Mouse (Mus musculus) ES-Bruce4 (cell line): ENCODE results near the gene Afdn.

Source experiments
- CTCF ChIP-seq: IDR thresholded peaks from one replicate; pipeline ENCODE4 v1.8.1; 2011; ENCODE audit warnings: low read depth, low read length
- EP300 ChIP-seq: IDR thresholded peaks from 2 replicates; pipeline ENCODE4 v1.6.1; 2011; ENCODE audit warnings: low read depth, low read length; ENCODE audit not compliant: insufficient read depth
- POLR2A ChIP-seq: IDR thresholded peaks from one replicate; pipeline ENCODE4 v1.8.1; 2011; ENCODE audit warnings: low read length; ENCODE audit not compliant: insufficient read depth

- TF ChIP-seq CTCF (no peak), EP300 (no peak), POLR2A (no peak)
These were observed 47.8 kb upstream of the Afdn start for GRCm38 (mm10) chr17:13712518-13712917.
